Mouse (Mus musculus): Measurements from ENCODE around the gene Olfr1336.
"Not testable (repeated sequence)": the region's sequence is repeated elsewhere in the genome, so short reads cannot be mapped to it uniquely, and the experiment has no call there.

Olfr1336 gene

DNA sequence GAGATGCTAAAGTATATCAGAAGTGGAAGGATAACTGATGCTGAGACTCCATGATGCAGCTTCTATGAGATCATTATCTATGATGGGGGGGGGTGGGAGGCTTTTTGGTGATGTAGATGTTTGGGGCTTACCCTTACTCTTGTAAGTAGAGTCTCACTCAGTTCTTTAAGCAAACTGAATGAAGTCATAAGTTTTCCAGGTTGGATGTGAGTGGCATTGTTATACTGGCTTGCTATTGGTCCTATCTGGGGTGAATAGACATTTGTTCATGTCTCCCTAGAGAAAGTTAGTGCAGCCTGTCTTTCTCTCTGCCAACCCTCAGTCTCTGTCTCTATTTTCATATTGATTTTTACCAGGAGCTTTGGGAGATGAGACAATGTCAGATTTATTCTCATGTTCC is at the start of gene Olfr1336:
Gene Olfr1336 (plus strand): TSS at position 301 of the 400 bp plus-strand sequence.
- DNase-seq (ENCODE audit: low spot score in 2 of 2), result no peak

DNA sequence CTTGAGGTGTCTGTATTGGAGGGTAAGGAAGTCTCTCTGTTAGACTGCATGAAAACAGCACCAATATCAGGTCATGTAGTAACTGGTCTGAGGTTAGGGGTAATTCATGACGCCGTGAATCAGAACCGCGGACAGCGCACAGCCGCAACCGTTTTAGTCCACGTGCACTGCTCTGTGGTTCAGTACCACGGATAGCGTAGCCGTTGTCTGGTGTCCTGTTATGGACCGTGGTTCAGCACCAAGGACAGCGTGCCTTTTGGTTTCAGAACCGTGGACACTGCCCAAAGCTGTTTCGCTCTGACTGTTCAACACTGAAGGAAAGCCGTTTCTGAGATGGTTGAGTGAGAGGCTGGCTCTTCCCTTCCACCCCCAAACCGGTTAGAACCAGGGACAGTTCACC is 45.9 kb upstream of the Olfr1336 start, which contains the start of gene Gm20715:
Gene Gm20715 (plus strand): TSS at position 235 of the 400 bp plus-strand sequence.
- DNase-seq (ENCODE audit: low spot score in 2 of 2), result peak; percentile 30 to 77

DNA sequence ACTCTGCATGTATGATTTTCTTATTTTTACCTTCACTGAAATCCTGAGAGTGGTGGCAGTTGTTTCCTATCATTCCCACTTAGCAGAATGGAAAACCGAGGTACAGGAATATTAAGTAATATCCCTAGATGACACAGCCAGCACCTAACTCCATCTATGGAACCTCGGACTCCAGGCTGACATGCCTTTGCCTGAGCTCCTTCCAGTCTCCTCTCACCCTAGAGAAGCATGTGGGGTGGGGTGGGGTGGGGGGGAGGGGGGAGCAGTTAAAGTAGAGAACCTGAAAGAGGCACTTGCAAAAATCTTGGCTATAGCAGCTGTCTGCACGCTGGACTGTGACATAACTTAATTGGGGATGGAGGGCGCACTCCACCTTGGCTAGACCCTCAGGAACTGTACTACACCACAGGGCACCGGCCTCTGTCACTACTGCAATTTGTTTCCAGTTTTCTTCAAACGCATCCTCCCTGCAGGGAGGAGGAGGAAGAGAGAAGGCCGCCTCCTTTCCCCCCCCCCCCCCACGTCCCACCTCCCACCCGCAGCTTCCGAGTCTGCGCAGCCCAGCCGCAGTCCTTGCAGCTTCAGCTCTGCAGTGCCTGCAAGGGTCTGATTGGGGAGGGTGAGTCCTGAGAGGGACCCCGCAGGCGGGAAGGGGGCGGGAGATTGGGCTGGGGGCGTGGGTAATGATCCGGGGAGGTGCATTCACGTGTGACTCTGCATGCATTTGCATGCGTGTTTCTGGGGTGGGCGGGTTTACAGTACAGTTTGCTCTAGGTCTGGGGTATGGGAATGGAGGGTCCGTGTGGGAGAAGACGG is 41.1 kb upstream of the Olfr1336 start:
- DNase-seq (ENCODE audit: low spot score in 2 of 2), result peak; percentile 30 to 55

- no peak for DNase-seq (ENCODE audit: low spot score in 2 of 2)
These were observed 40.6 kb upstream of the Olfr1336 start for GRCm38 (mm10) chr7:6415442-6415787.

DNA sequence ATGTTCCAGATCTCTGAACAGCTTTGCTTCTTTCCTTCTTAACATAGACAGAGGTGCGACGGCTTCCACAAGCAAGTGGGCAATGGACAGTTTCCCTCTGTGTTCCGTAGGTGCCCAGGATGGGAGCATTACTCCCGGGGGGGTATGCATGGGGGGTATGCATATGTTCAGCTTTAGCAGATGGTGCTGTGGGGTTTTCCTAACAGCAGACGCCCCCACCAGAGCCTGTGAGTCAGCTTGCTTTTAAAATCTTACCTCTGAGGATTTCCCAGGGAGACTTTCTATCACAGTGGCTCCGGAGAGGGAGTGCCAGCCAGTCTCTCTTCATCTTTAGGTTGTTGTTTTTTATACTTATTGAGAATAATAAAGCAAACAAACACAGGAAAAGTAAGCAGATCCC is 36.1 kb upstream of the Olfr1336 start:
- DNase-seq (ENCODE audit: low spot score in 2 of 2), result no peak

DNA sequence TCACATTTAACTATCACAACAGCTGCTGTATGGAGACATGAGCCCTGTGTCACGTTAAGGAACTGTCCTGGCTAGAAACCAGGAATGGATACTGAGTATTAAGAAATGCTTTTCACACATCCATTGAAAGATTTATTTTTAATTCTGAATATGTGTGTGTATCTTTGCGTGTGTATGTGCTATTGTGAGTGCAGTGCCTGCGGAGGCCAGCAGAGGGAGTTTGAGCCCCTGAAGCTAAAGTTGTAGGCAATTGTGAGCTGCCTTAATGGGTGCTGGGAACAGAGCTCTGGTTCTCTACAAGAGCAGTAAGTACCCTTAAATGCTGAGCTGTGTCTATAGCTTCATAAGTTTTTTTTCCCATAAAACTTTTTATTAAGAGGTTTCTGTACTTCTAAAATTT is 26.6 kb upstream of the Olfr1336 start:
- DNase-seq (ENCODE audit: low spot score in 2 of 2), result no peak

GRCm38 (mm10) chr7:6430342-6430741 is 25.6 kb upstream of the Olfr1336 start:
- no peak for DNase-seq (ENCODE audit: low spot score in 2 of 2)

GRCm38 (mm10) chr7:6438388-6438787 is 17.6 kb upstream of the Olfr1336 start, which contains the start of gene Olfr1344:
TSS of gene Olfr1344 (plus strand) at chr7:6438688.
- DNase-seq (ENCODE audit: low spot score in 2 of 2), result no peak

- no peak for DNase-seq (ENCODE audit: low spot score in 2 of 2)
These were observed 14.8 kb upstream of the Olfr1336 start for GRCm38 (mm10) chr7:6441173-6441572.

DNA sequence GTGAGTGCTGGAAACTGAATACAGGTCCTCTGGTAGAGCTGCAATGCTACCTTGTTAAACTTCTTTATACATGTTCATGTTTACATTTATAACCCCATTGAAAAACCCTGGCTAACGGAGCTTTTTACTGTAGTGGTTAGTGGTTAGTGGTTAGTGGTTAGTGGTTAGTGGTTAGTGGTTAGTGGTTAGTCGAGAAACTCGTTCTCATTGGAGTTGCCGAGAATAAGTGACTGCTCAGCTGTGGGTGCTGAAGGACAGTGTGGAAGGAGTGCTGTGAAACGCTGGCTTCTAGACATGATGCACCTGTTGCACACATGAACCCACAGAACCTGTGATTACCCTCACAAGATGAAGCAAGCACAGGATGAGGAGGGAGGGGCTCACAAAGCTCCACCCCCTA is 8.2 kb upstream of the Olfr1336 start:
- DNase-seq (ENCODE audit: low spot score in 2 of 2), result no peak

DNA sequence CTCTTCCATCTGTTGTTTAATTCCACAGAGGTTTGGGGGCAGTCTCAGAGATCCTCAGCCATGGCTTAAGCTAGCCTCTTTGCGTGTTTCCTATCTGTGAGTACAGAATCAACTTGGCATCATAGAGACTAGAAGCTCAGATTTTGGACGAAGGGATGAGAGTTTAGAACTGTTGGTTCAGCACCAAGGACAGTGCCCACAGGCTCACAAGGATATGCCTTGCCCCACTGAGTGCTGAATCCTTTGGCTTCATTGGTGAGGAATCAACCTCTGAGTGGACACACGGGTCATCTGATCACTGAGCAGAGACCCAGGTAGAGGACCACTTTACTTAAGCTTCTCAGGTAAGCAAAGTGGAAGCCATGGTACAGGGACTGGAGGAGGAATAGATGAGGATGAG is 431 bp downstream of the Olfr1336 start:
- no peak for DNase-seq (ENCODE audit: low spot score in 2 of 2)

DNA sequence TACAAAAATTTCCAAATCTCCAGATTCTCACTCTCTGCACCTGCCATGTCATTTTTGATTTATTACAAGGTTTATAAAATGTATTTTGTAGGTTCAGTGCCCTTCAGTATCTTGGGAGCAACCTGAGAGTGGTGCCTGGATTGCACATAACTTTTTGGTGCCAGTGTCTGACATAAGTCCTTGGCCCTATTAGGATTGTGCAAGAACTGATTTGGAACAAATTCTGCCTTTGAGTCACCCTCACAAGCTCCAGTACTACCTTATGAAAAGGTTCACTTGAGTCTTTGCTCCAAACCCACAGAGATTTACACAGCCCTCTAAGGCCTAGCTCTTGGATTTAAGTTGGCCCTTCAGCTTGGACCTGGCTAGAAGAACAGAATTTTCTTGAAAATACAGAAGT is 11.0 kb downstream of the Olfr1336 start, which contains the start of gene Olfr1346:
Gene Olfr1346 (plus strand): TSS at position 151 of the 400 bp plus-strand sequence.
- DNase-seq (ENCODE audit: low spot score in 2 of 2), result no peak

DNA sequence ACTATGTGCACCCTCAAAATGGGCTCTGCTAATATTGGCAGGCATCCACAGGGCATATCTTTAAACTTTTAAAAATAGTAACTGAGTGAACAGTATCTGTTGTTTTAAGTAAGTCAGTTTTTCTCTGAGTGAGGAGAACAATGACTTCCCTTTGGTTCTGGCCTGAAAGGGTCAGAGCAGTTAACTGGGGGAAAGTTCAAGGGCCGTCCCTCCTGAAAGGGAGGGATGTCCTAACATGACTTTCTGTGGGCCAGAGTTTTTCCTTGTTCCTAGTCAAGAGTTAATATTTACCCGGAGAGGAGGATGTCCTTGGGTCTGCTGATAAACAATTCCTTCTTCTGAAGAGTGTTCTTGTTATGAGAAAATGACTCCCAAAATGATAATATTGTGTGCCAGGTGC is 21.7 kb downstream of the Olfr1336 start:
- DNase-seq (ENCODE audit: low spot score in 2 of 2), result not testable (repeated sequence)

DNA sequence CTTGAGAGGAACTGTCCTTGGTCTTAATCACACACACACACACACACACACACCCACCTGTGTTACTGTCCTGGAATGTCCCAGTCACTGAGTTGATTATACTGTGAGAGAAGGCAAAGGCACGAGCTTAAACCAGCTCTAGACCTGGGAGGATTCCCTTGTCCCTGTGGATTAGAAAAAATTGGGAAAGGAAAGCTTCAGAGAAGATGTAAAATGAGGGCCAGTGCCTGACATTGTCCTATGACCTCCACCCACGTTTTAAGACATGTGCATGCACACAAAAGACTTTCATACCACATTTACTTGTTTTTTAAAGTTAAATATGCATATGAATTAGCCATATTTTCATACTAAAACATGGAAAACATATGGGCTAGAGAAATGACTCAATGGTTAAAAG is 30.9 kb downstream of the Olfr1336 start, which contains the start of gene Olfr5:
Gene Olfr5 (minus strand): TSS at position 101 of the 400 bp plus-strand sequence.
- DNase-seq (ENCODE audit: low spot score in 2 of 2), result no peak

DNA sequence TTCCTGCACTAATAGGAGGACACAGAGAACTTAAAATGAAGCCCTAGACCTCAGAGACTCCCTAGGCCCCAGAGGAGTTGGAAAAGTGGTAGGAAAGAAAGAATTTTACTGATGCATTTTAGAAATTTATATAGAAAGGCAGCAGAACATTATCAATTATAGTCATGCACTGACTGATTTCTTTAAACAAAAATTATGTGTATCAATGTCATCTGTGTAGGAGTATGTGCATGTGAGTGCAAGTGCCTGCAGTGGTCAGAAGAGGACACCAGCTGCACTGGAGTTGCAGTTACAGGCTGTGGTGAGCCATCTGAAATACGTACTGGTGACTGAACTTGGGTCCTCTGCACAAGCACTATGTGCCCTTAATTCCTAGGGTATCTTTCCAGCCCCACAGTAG is 43.7 kb downstream of the Olfr1336 start, which contains the start of gene Olfr1347:
Gene Olfr1347 (minus strand): TSS at position 101 of the 400 bp plus-strand sequence.
- DNase-seq (ENCODE audit: low spot score in 2 of 2), result no peak

- no peak for DNase-seq (ENCODE audit: low spot score in 2 of 2)
These were observed 52.7 kb downstream of the Olfr1336 start, which contains the start of gene Olfr1348 for GRCm38 (mm10) chr7:6508648-6509047. TSS of gene Olfr1348 (minus strand) at chr7:6508748.
